In genomic region chr17:51831121-51831701, GRCm38 (mm10) we compare ENCODE assay signal across 8 mouse cellular contexts. TPM values are rescaled to one million over a fixed set of nuclear protein-coding genes. Genes with fewer than 3 reads are reported as not detected.
A peak's percentile ranks its signal among the peaks of the same experiment; 100 is the strongest.
DNase-seq lines count a peak whose midpoint lies in the region; ATAC-seq and TF ChIP-seq lines count a peak whose summit lies in the region.

No protein-coding gene starts in this region.

- peak overlapping the region; percentile 97 for H3K4me2 ChIP-seq in forebrain, embryonic 12.5 days
- peak overlapping the region; percentile 83 for H3K4me2 ChIP-seq in liver, embryonic 12.5 days
- peak overlapping the region; percentile 99 for H3K4me2 ChIP-seq in stomach, embryonic 15.5 days

- TF ChIP-seq CTCF in left cerebral cortex, adult 2 months (IDR thresholded peaks at IDR 0.05) = no peak
- TF ChIP-seq CTCF in kidney, adult 2 months (conservative IDR thresholded peaks at IDR 0.05; ENCODE audit: insufficient read depth, insufficient read length, low read depth, low read length) = no peak

- peaks cover 20% of the 10 kb centered on the region for H3K4me1 ChIP-seq in forebrain, embryonic 12.5 days
- H3K4me1 ChIP-seq in liver, embryonic 12.5 days = peaks cover 12% of the 10 kb centered on the region; the same call in 1 of the 2 replicates
- H3K4me1 ChIP-seq in stomach, embryonic 15.5 days = peaks cover 15% of the 10 kb centered on the region
- no peaks in the 10 kb centered on the region for H3K4me1 ChIP-seq in kidney, adult 2 months (ENCODE audit: control insufficient read depth, insufficient read depth, low read length)

- intact Hi-C loops in left cerebral cortex, adult 2 months (cut with DNase I) = loop anchor here (5.0 kb wide), 3 partner anchors 131 to 649 kb away; no protein-coding TSS in a partner anchor
- intact Hi-C loops in left cerebral cortex, postnatal 10 days (cut with DNase I) = loop anchor here (5.0 kb wide), 2 partner anchors 131 to 626 kb away; no protein-coding TSS in a partner anchor

- ATAC-seq in forebrain, embryonic 12.5 days (ENCODE audit: low FRiP score) = peak; percentile 17; the same call in 1 of the 2 replicates
- ATAC-seq in liver, embryonic 12.5 days = no peak
- ATAC-seq in stomach, embryonic 15.5 days (ENCODE audit: insufficient read depth, low FRiP score, low read depth) = no peak

- H3K9ac ChIP-seq in forebrain, embryonic 12.5 days = peak overlapping the region; percentile 72; the same call in 1 of the 2 replicates
- H3K9ac ChIP-seq in liver, embryonic 12.5 days = no peak overlapping the region
- H3K9ac ChIP-seq in stomach, embryonic 15.5 days = no peak overlapping the region

- H3K27ac ChIP-seq in left cerebral cortex, adult 2 months = peak overlapping the region; percentile 83
- no peak overlapping the region for H3K27ac ChIP-seq in forebrain, embryonic 12.5 days
- no peak overlapping the region for H3K27ac ChIP-seq in liver, embryonic 12.5 days
- no peak overlapping the region for H3K27ac ChIP-seq in stomach, embryonic 15.5 days
- no peak overlapping the region for H3K27ac ChIP-seq in kidney, adult 2 months (ENCODE audit: insufficient read depth, low read depth, low read length)

- WGBS in forebrain, embryonic 12.5 days = 12% methylated on average over 14 of the region's 14 CpGs
- WGBS in liver, embryonic 12.5 days (ENCODE audit: insufficient replicate concordance) = 14% methylated on average over 14 of the region's 14 CpGs
- WGBS in stomach, embryonic 15.5 days = 12% methylated on average over 14 of the region's 14 CpGs
- 21% methylated on average over 14 of the region's 14 CpGs for WGBS in kidney, adult 2 months

- no peak for TF ChIP-seq POLR2A in kidney, adult 2 months (IDR thresholded peaks at IDR 0.05; ENCODE audit: low read depth, low read length)

- DNase-seq in left cerebral cortex, adult 2 months (ENCODE audit: extremely low spot score in 1 of 2, low spot score in 2 of 2) = no peak
- no peak for DNase-seq in left cerebral cortex, postnatal 10 days (ENCODE audit: extremely low spot score in 1 of 2, low spot score in 2 of 2)
- no peak for DNase-seq in ovary, adult 18-20 months (ENCODE audit: low spot score)
- DNase-seq in adrenal gland, postnatal 14 days = no peak
- no peak for DNase-seq in kidney, adult 2 months

- peak overlapping the region; percentile 77 for H3K4me3 ChIP-seq in left cerebral cortex, adult 2 months
- peak overlapping the region; percentile 82 for H3K4me3 ChIP-seq in forebrain, embryonic 12.5 days (replicated peaks)
- peak overlapping the region; percentile 62 for H3K4me3 ChIP-seq in liver, embryonic 12.5 days
- peak overlapping the region; percentile 54 for H3K4me3 ChIP-seq in stomach, embryonic 15.5 days (replicated peaks)
- H3K4me3 ChIP-seq in kidney, adult 2 months (ENCODE audit: insufficient read depth, low read depth, low read length) = no peak overlapping the region

- no peaks in the 10 kb centered on the region for H3K9me3 ChIP-seq in forebrain, embryonic 12.5 days
- no peaks in the 10 kb centered on the region for H3K9me3 ChIP-seq in liver, embryonic 12.5 days (replicated peaks)
- no peaks in the 10 kb centered on the region for H3K9me3 ChIP-seq in stomach, embryonic 15.5 days

- H3K36me3 ChIP-seq in forebrain, embryonic 12.5 days (replicated peaks) = no peaks in the 10 kb centered on the region
- H3K36me3 ChIP-seq in liver, embryonic 12.5 days = no peaks in the 10 kb centered on the region
- H3K36me3 ChIP-seq in stomach, embryonic 15.5 days = no peaks in the 10 kb centered on the region
- H3K36me3 ChIP-seq in kidney, adult 2 months (ENCODE audit: control insufficient read depth, insufficient read depth, low read length) = no peaks in the 10 kb centered on the region

- peaks cover 48% of the 10 kb centered on the region for H3K27me3 ChIP-seq in forebrain, embryonic 12.5 days
- peaks cover 77% of the 10 kb centered on the region for H3K27me3 ChIP-seq in liver, embryonic 12.5 days (replicated peaks)
- peaks cover 56% of the 10 kb centered on the region for H3K27me3 ChIP-seq in stomach, embryonic 15.5 days (replicated peaks)
- H3K27me3 ChIP-seq in kidney, adult 2 months (replicated peaks; ENCODE audit: control insufficient read depth, insufficient read depth, low read length) = peaks cover 13% of the 10 kb centered on the region

RNA-seq across cellular contexts. Expression of gene Satb1, which starts 1.9 kb away (rescaled TPM):
- total RNA-seq in left cerebral cortex, adult 2 months (2021) = 100 to 1,000 TPM; 127 to 132 TPM
- 100 to 1,000 TPM; 144 to 153 TPM for total RNA-seq in left cerebral cortex, postnatal 10 days (2021)
- polyA plus RNA-seq in forebrain, embryonic 12.5 days (2016; fragmentation: Nextera tagmentation; extraction: Ambion mirVana) = 34.9 and 37.9 TPM in 2 replicates
- 2.4 and 2.7 TPM in 2 replicates for polyA plus RNA-seq in liver, embryonic 12.5 days (2016; fragmentation: Nextera tagmentation; extraction: Ambion mirVana)
- polyA plus RNA-seq in stomach, embryonic 15.5 days (2015; fragmentation: Nextera tagmentation; extraction: Ambion mirVana) = 6.0 and 6.5 TPM in 2 replicates
- 21.2 and 39.7 TPM in 2 replicates for total RNA-seq in adrenal gland, postnatal 14 days (2021)
- polyA plus RNA-seq in kidney, adult 2 months (2012; rRNA removed) = 1.8 and 4.3 TPM in 2 replicates
